Mouse (Mus musculus) testis, adult 10 weeks (tissue): Measurements from ENCODE around the gene Vmn1r208. TPM values are rescaled to one million over a fixed set of nuclear protein-coding genes. Genes with fewer than 3 reads are reported as not detected.

ENCODE experiments used
- polyA plus RNA-seq: library from polyadenylated mRNA; stranded (reverse); fragments of 350-450 nt; fragmentation: Illumina TruSeq; extraction: RNeasy Lipid Tissue Mini Kit (QIAGEN cat#74804); gene quantifications from one replicate; pipeline ENCODE4 v1.2.3, GENCODE M21; 2014; ENCODE audit warnings: low read depth, low replicate concordance

Gene Vmn1r208
- not detected for polyA plus RNA-seq

GRCm38 (mm10) chr13:22777300-22777699 is at the start of gene Vmn1r208:
Vmn1r208 (minus strand) TSS chr13:22777400.

GRCm38 (mm10) chr13:22809582-22809981 is 32.4 kb upstream of the Vmn1r208 start, which contains the start of gene Vmn1r209:
Vmn1r209 (minus strand) TSS chr13:22809682.

GRCm38 (mm10) chr13:22729529-22729928 is 47.7 kb downstream of the Vmn1r208 start, which contains the start of gene Vmn1r207-ps:
Vmn1r207-ps (minus strand) TSS chr13:22729629.

Other genes starting within 250 kb of the Vmn1r208 start
- gene Vmn1r204, start 224.2 kb downstream of the Vmn1r208 start, polyA plus RNA-seq = not detected
- not detected for gene Vmn1r205, start 184.4 kb downstream of the Vmn1r208 start, polyA plus RNA-seq
- gene Vmn1r206, start 153.1 kb downstream of the Vmn1r208 start, polyA plus RNA-seq = not detected
- gene Vmn1r207-ps, start 47.8 kb downstream of the Vmn1r208 start, polyA plus RNA-seq = not detected
- not detected for gene Vmn1r209, start 32.3 kb upstream of the Vmn1r208 start, polyA plus RNA-seq
- not detected for gene Vmn1r210, start 53.9 kb upstream of the Vmn1r208 start, polyA plus RNA-seq
- 0.03 TPM for gene Vmn1r211, start 80.2 kb upstream of the Vmn1r208 start, polyA plus RNA-seq
- not detected for gene Vmn1r212, start 106.8 kb upstream of the Vmn1r208 start, polyA plus RNA-seq
- not detected for gene Vmn1r213, start 230.3 kb upstream of the Vmn1r208 start, polyA plus RNA-seq